Mouse (Mus musculus): ENCODE data around the gene Tex10. TPM values are rescaled to one million over a fixed set of nuclear protein-coding genes. Genes with fewer than 3 reads are reported as not detected.
A peak's percentile ranks its signal among the peaks of the same experiment; 100 is the strongest.

The Tex10 gene
- 23.0 and 27.0 TPM in 2 replicates for total RNA-seq (2021)
- long read RNA-seq, experiment 1, partial matches to known transcripts = 7 of 17 reads
- long read RNA-seq, experiment 1, other reads (novel, unspliced or antisense) = 7 of 17 reads
- long read RNA-seq, experiment 2, partial matches to known transcripts = 3 of 8 reads
- long read RNA-seq, experiment 2, other reads (novel, unspliced or antisense) = 3 of 8 reads

- peak; percentile 95 for DNase-seq
Observed at GRCm38 (mm10) chr4:48472792-48473650, at the start of gene Tex10. TSS of gene Tex10 (minus strand) at chr4:48473459.

- DNase-seq = no peak
Observed at GRCm38 (mm10) chr4:48510861-48511260, 37.6 kb upstream of the Tex10 start.

- DNase-seq = no peak
Observed at GRCm38 (mm10) chr4:48492510-48492909, 19.3 kb upstream of the Tex10 start.

- no peak for DNase-seq
Observed at GRCm38 (mm10) chr4:48491290-48491743, 18.1 kb upstream of the Tex10 start.

- DNase-seq = no peak
Observed at GRCm38 (mm10) chr4:48488916-48489315, 15.7 kb upstream of the Tex10 start.

- peak; percentile 48 for DNase-seq
Observed at GRCm38 (mm10) chr4:48481287-48481686, 8.0 kb upstream of the Tex10 start.

- DNase-seq = no peak
Observed at GRCm38 (mm10) chr4:48473651-48474011, 372 bp upstream of the Tex10 start.

GRCm38 (mm10) chr4:48472052-48472791 is 1.0 kb downstream of the Tex10 start:
- no peak for DNase-seq

GRCm38 (mm10) chr4:48470977-48471376 is 2.3 kb downstream of the Tex10 start:
- no peak for DNase-seq

GRCm38 (mm10) chr4:48461060-48461459 is 12.2 kb downstream of the Tex10 start:
- DNase-seq = no peak

GRCm38 (mm10) chr4:48458436-48458835 is 14.8 kb downstream of the Tex10 start:
- DNase-seq = peak; percentile 50

- peak; percentile 26 for DNase-seq
Observed at GRCm38 (mm10) chr4:48454106-48454773, 19.0 kb downstream of the Tex10 start.

- DNase-seq = no peak
Observed at GRCm38 (mm10) chr4:48428054-48428453, 45.2 kb downstream of the Tex10 start.

GRCm38 (mm10) chr4:48427413-48427812 is 45.8 kb downstream of the Tex10 start:
- peak; percentile 56 for DNase-seq

GRCm38 (mm10) chr4:48423738-48424137 is 49.5 kb downstream of the Tex10 start:
- no peak for DNase-seq

GRCm38 (mm10) chr4:48422633-48423032 is 50.6 kb downstream of the Tex10 start:
- no peak for DNase-seq

GRCm38 (mm10) chr4:48418831-48419468 is 54.3 kb downstream of the Tex10 start:
- no peak for DNase-seq

- peak; percentile 73 for DNase-seq
Observed at GRCm38 (mm10) chr4:48415838-48416335, 57.4 kb downstream of the Tex10 start.

GRCm38 (mm10) chr4:48413473-48413872 is 59.8 kb downstream of the Tex10 start:
- DNase-seq = no peak

- DNase-seq = peak; percentile 79
Observed at GRCm38 (mm10) chr4:48407350-48408039, 65.8 kb downstream of the Tex10 start.
